Mouse (Mus musculus): ENCODE measurements around the gene Pappa2.

DNA sequence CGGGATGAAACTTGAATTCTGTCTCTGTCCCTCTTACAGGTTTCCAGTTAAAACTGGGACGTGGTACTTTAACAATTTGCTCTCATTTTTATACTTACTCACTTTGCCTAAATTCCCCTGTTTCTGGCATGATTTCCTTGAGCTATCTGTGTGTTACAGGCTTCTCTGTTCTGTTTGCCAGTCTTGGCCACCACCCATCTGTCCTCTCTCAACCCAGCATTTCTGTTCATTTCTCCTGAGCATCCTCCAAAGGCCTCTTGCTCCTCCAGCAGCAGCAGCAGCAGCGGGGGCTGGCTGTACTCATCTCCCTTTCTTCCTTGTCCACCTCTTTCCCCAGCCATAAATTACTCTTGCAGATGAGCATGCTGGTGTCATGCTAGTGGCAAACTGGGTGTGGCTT, 104.8 kb downstream of the Pappa2 start:
- TF ChIP-seq CTCF (IDR thresholded peaks at IDR 0.05; ENCODE audit: borderline replicate concordance, insufficient read depth, low read length) (no peak), POLR2A (IDR thresholded peaks at IDR 0.05; ENCODE audit: low read depth, low read length) (no peak)

All from embryonic fibroblast, embryonic 13.5 days (primary cell).